Mouse (Mus musculus) liver, adult (tissue): ENCODE measurements around the gene Zfp992.
"Not testable (repeated sequence)": the region's sequence is repeated elsewhere in the genome, so short reads cannot be mapped to it uniquely, and the experiment has no call there.

Experiments used
- GATA4 ChIP-seq: IDR thresholded peaks from 2 replicates; pipeline ENCODE4 v1.6.1; 2014; ENCODE audit warnings: mild to moderate bottlenecking, low read length; ENCODE audit not compliant: insufficient replicate concordance

Zfp992 gene

GRCm38 (mm10) chr4:146448950-146449349 is at the start of gene Zfp992:
TSS of gene Zfp992 (plus strand) at chr4:146449023.
- TF ChIP-seq GATA4: not testable (repeated sequence)

GRCm38 (mm10) chr4:146454896-146455295 is 6.1 kb downstream of the Zfp992 start:
- TF ChIP-seq GATA4: no peak

- TF ChIP-seq GATA4: no peak
Observed at GRCm38 (mm10) chr4:146455321-146455721, 6.5 kb downstream of the Zfp992 start.

GRCm38 (mm10) chr4:146456061-146456726 is 7.4 kb downstream of the Zfp992 start:
- no peak for TF ChIP-seq GATA4

- no peak for TF ChIP-seq GATA4
Observed at GRCm38 (mm10) chr4:146457126-146457525, 8.3 kb downstream of the Zfp992 start.

GRCm38 (mm10) chr4:146457720-146458119 is 8.9 kb downstream of the Zfp992 start:
- TF ChIP-seq GATA4: no peak

GRCm38 (mm10) chr4:146492439-146492838 is 43.6 kb downstream of the Zfp992 start:
- TF ChIP-seq GATA4: no peak

- no peak for TF ChIP-seq GATA4
Observed at GRCm38 (mm10) chr4:146492851-146493250, 44.0 kb downstream of the Zfp992 start.

GRCm38 (mm10) chr4:146494980-146495379 is 46.2 kb downstream of the Zfp992 start:
- no peak for TF ChIP-seq GATA4

GRCm38 (mm10) chr4:146501727-146502126 is 52.9 kb downstream of the Zfp992 start, which contains the start of gene Zfp981:
TSS of gene Zfp981 (plus strand) at chr4:146502027.
- not testable (repeated sequence) for TF ChIP-seq GATA4

- TF ChIP-seq GATA4: no peak
Observed at GRCm38 (mm10) chr4:146516474-146516873, 67.7 kb downstream of the Zfp992 start.
